Mouse (Mus musculus) spleen, adult 2 months (tissue): Measurements from ENCODE around the gene Trank1. TPM values are rescaled to one million over a fixed set of nuclear protein-coding genes. Genes with fewer than 3 reads are reported as not detected.

ENCODE experiments used
- DNase-seq, 2 experiments: peaks; one replicate each; pipeline versions ENCODE4 v3.0.0 to v3.0.0-alpha.2; 2012 to 2021; ENCODE audit warnings: low spot score in 2 of 2, low read depth in 1 of 2
- H3K27ac ChIP-seq: fragments of 200-500 bp; 2 replicates; pipeline ENCODE4 v1.5.1; 2012; ENCODE audit warnings: low read length, inconsistent platforms; ENCODE audit not compliant: insufficient read depth
- H3K27me3 ChIP-seq: fragments of 200-500 bp; 2 replicates; pipeline ENCODE4 v1.6.1; 2012; ENCODE audit warnings: mild to moderate bottlenecking, moderate library complexity, low read length, inconsistent platforms; ENCODE audit not compliant: control insufficient read depth, insufficient read depth
- H3K36me3 ChIP-seq: fragments of 200-500 bp; 2 replicates; pipeline ENCODE4 v1.6.1; 2012; ENCODE audit warnings: mild to moderate bottlenecking, low read length, inconsistent platforms; ENCODE audit not compliant: control insufficient read depth, insufficient read depth
- H3K4me1 ChIP-seq: fragments of 200-500 bp; 2 replicates; pipeline ENCODE4 v1.6.1; 2011; ENCODE audit warnings: inconsistent platforms; ENCODE audit not compliant: control insufficient read depth, insufficient read depth, insufficient read length
- H3K4me3 ChIP-seq: fragments of 200-500 bp; 2 replicates; pipeline ENCODE4 v1.5.1; 2011; ENCODE audit warnings: mild to moderate bottlenecking, inconsistent platforms; ENCODE audit not compliant: insufficient read depth, insufficient read length; ENCODE audit errors: extremely low read depth
- CTCF ChIP-seq: fragments of 200-500 bp; IDR thresholded peaks from 2 replicates; pipeline ENCODE4 v1.5.1; 2011; ENCODE audit warnings: mild to moderate bottlenecking, inconsistent platforms; ENCODE audit not compliant: insufficient read depth, insufficient read length, insufficient replicate concordance; ENCODE audit errors: extremely low read depth
- POLR2A ChIP-seq: fragments of 200-500 bp; IDR thresholded peaks from 2 replicates; pipeline ENCODE4 v1.6.1; 2011; ENCODE audit warnings: low read depth, low read length, inconsistent platforms
- WGBS: fragments of 180-500 bp; shearing (Covaris S2); methylation state at CpG from one replicate; pipeline ENCODE4 v1.1.7; 2018; 5-methylcytosine and 5-hydroxymethylcytosine counted together
- polyA plus RNA-seq: library from polyadenylated mRNA; depleted of rRNA; stranded (reverse); fragments of >200 nt; gene quantifications from 2 replicates; pipeline ENCODE4 v1.2.3, GENCODE M21; 2012

Gene Trank1
- polyA plus RNA-seq, 1 experiment = not detected

DNA sequence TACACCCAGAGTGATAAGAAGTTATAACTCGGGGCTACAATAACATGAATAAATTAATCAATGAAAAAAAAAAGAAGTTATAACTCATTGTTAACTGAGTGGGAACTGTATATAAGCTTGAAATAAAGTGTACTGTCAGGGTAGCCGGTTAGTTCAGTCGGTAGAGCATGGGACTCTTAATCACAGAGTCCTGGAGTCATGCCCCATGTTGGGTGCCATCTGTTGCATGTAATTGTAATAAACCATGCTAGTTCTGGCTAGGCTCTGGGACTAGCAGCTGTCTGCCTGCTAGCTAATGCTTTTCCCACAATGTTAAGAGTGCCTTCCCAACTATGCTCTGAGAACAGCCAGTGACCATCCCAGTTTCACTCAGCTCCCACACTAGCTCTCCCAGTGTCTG is 60.5 kb downstream of the Trank1 start:
- 91% methylated on average over 3 of the region's 3 CpGs for WGBS
- Histone ChIP-seq H3K27ac (no peak overlapping the region), H3K36me3 (no peaks in the 10 kb centered on the region), H3K4me3 (no peak overlapping the region), H3K4me1 (no peaks in the 10 kb centered on the region), H3K27me3 (no peaks in the 10 kb centered on the region)
- TF ChIP-seq POLR2A = no peak
- TF ChIP-seq CTCF = no peak
- no peak for DNase-seq

- Histone ChIP-seq H3K36me3 (no peaks in the 10 kb centered on the region), H3K27ac (no peak overlapping the region), H3K27me3 (no peaks in the 10 kb centered on the region), H3K4me1 (no peaks in the 10 kb centered on the region), H3K4me3 (no peak overlapping the region)
- no peak for TF ChIP-seq POLR2A
- no peak for TF ChIP-seq CTCF
- DNase-seq = no peak
- WGBS = 79% methylated on average over 6 of the region's 6 CpGs
Measured at GRCm38 (mm10) chr9:111377868-111378267, 66.3 kb downstream of the Trank1 start.

GRCm38 (mm10) chr9:111381056-111382025 is 69.8 kb downstream of the Trank1 start:
- Histone ChIP-seq H3K27me3 (no peaks in the 10 kb centered on the region), H3K36me3 (no peaks in the 10 kb centered on the region), H3K4me3 (no peak overlapping the region), H3K4me1 (no peaks in the 10 kb centered on the region), H3K27ac (no peak overlapping the region)
- no peak for DNase-seq
- WGBS = 83% methylated on average over 9 of the region's 9 CpGs
- TF ChIP-seq CTCF = no peak
- TF ChIP-seq POLR2A = no peak

DNA sequence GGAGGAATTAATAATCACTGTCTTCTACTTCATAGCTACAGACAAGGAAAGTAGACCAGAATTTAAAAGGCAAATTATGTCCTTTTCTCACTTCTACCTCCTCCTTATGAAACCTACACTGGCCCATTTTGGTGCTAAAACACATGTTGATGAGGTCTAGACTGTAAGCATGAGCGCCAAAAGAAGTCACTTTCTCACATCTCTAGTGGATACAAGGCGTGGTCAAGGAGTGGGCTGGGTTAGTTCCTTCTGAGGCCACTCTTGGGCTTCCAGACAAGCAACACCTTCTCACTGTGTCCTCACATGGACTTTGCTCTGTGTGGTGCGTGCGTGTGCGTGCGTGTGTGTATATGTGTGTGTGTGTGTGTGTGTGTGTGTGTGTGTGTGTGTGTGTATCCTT is 70.9 kb downstream of the Trank1 start:
- Histone ChIP-seq H3K27ac (no peak overlapping the region), H3K4me3 (no peak overlapping the region), H3K36me3 (no peaks in the 10 kb centered on the region), H3K27me3 (no peaks in the 10 kb centered on the region), H3K4me1 (no peaks in the 10 kb centered on the region)
- 86% methylated on average over 6 of the region's 6 CpGs for WGBS
- DNase-seq = no peak
- TF ChIP-seq POLR2A (no peak), CTCF (no peak)

- H3K4me1 ChIP-seq = no peaks in the 10 kb centered on the region
- H3K36me3 ChIP-seq = no peaks in the 10 kb centered on the region
- 81% methylated on average over 3 of the region's 3 CpGs for WGBS
- H3K27me3 ChIP-seq = no peaks in the 10 kb centered on the region
- DNase-seq = no peak
- H3K4me3 ChIP-seq = no peak overlapping the region
- no peak for TF ChIP-seq CTCF
- no peak for TF ChIP-seq POLR2A
- H3K27ac ChIP-seq = no peak overlapping the region
Measured at GRCm38 (mm10) chr9:111383046-111383445, 71.5 kb downstream of the Trank1 start.

DNA sequence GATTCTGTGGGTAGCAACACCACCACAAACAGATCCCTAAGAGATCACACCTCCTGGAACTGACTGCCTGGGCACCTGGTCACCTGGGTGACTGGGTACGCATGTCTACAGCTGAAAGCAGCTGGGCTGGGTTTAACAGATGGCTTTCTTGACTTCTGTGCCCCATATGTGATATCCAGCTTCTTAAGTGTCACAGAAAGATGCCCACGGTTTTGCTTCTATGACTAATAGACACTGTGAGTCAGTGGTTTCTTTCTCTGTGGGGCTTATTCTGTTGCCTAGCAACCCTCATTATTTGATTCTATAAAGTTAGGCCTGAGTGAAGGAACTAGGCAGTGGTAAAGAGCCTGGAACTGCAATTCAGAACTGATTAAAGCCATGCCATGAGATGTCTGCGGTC is 72.2 kb downstream of the Trank1 start:
- no peak for DNase-seq
- no peak overlapping the region for H3K27ac ChIP-seq
- H3K36me3 ChIP-seq = no peaks in the 10 kb centered on the region
- no peaks in the 10 kb centered on the region for H3K27me3 ChIP-seq
- no peak for TF ChIP-seq POLR2A
- no peak for TF ChIP-seq CTCF
- 58% methylated on average over 3 of the region's 3 CpGs for WGBS
- no peak overlapping the region for H3K4me3 ChIP-seq
- H3K4me1 ChIP-seq = no peaks in the 10 kb centered on the region
